Mouse (Mus musculus): ENCODE results near the gene Papss2.
A peak's percentile ranks its signal among the peaks of the same experiment; 100 is the strongest.

Gene Papss2

DNA sequence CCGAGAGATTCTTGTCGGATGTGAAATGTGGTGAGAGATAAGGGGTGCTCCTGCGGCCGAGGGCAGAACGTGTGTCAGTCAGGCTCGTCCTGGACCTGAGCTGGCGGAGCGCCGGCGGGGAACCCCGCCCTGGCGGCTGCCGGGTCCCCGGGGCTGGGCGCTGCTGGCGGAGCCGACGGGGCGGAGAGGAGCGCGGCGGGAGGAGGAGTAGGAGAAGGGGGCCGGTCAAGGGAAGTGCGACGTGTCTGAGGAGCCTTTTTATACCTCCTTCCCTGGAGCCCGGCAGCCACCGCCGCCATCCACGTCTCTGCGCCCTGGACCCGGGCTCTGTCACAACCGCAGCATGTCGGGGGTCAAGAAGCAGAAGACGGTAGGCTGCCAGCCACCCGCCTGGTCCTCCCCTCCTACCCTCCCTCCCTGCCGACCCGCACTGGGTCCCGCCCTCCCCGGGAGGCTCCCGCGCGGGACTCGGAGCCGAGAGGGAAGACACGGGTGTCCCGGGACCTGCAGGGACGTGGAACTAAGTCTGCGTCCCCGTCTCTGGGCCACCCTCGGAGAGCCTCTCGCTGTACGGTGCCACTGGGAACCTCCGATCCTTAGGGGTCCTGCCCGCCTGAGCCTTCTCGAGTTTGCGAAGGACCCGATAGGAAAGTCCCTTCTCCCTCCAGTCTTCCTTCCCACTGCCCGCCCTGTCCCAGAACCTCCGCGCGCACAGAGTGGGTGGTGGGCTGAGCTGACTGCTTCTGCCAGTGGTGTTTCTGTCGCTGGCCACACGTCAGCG, at the start of gene Papss2:
Gene Papss2, plus strand, starts transcription at position 285 of the 781 bp plus-strand sequence.
- peak; percentile 73 for ATAC-seq (ENCODE audit: low TSS enrichment)

DNA sequence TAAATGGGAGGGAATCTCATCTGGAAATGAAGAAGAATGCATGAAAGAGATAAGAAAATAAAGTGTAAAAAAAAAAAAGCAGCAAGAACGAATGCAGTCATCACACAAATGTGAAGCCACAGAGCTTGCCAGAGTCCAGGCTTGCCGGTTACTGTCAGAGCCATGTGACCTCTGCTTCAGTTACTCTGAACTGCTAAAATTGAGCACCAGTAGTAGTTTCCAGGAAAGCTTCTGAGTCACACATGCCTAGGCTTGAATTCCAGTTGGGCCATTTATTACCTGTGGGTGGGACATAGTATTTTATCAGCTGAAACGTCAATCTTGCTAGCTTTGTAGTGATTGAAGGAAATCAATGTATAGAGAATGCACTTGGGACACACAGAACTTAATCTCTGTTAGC, 48.2 kb upstream of the Papss2 start:
- no peak for ATAC-seq (ENCODE audit: low TSS enrichment)

DNA sequence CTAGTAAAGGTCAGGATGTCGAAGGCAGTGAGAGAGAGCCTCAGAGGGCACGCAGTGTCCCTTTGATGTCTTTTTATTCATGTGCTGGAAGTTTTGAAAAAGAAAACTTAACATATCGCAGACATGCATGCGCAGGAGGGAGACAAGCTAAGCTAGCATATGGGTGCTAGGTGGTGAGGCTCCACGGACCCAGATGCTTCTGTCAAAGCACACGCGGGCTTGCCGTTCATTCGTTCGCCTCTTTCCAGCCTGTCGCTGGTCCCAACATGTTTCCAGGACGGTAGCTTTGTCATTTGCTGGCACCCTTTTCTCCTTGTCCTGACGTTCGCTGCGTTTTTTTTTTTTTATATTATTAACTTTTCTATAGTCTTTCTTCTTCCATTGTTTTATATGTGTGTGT, 47.4 kb upstream of the Papss2 start:
- peak; percentile 69; the same call in 1 of the 2 replicates for ATAC-seq (ENCODE audit: low TSS enrichment)

- no peak for ATAC-seq (ENCODE audit: low TSS enrichment)
These were observed 45.1 kb upstream of the Papss2 start for GRCm38 (mm10) chr19:32550446-32550845.

DNA sequence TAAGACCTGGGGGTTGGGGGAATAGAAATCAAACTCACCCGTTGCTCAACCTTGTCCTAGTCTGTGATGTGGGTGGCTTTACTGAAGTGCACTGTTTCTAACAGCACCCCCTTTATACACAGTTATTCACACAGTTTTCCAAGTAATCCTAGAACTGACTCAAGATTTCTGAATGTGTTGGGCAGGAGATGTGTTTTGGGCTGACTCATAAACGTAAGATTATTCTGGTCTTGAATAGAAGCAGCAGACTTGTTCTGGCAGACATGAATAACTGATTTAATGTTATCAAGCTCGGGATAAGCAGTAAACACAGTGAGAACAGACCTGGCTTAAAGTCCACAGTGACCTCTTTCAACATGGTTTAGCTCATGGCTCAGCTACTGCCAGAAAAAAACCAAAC, 44.1 kb upstream of the Papss2 start:
- ATAC-seq (ENCODE audit: low TSS enrichment): peak; percentile 82

GRCm38 (mm10) chr19:32552106-32552505, 43.5 kb upstream of the Papss2 start:
- ATAC-seq (ENCODE audit: low TSS enrichment): no peak

GRCm38 (mm10) chr19:32553310-32553709, 42.3 kb upstream of the Papss2 start:
- ATAC-seq (ENCODE audit: low TSS enrichment): no peak

GRCm38 (mm10) chr19:32555257-32555656, 40.3 kb upstream of the Papss2 start:
- ATAC-seq (ENCODE audit: low TSS enrichment): 0 out of 2 replicates have a peak, but pooled peaks have one; percentile 27

DNA sequence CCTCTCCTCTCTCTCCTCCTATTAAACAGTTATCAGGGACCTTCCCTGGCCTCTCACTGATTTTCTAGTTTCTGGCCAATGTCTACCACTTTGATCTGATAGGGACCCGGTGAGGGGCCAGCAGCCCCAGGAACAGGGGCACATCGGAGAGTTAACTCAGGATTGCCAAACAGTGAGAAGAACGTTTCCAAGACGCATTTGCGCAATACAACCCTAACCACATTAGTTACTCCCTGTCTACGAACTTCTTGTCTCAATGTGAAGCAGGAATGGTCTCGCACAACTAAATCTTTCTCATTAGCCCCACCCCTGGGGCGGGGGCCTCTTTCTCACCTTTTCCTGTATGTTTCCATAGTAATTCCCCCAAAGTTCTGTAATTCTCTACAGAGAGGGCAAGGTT, 28.6 kb upstream of the Papss2 start:
- no peak for ATAC-seq (ENCODE audit: low TSS enrichment)

DNA sequence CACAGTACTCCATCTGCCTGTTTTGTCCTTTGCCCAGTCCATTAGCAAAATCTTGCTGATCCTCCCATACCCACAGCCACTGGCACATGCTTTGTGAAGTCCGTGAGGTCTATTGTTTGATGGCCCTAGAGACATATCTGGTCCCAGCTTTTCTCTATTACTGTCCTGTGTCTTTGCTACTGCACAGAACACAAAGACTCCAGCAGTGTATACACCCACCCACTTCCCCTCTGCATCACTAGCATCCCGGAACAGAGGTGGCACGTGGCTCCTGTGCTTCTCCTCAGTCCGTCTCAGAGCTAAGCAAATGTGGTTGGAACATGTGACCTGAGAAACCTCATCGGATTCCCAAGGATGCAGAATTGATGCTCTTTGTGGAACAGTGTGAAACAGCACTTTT, 28.1 kb upstream of the Papss2 start:
- no peak for ATAC-seq (ENCODE audit: low TSS enrichment)

DNA sequence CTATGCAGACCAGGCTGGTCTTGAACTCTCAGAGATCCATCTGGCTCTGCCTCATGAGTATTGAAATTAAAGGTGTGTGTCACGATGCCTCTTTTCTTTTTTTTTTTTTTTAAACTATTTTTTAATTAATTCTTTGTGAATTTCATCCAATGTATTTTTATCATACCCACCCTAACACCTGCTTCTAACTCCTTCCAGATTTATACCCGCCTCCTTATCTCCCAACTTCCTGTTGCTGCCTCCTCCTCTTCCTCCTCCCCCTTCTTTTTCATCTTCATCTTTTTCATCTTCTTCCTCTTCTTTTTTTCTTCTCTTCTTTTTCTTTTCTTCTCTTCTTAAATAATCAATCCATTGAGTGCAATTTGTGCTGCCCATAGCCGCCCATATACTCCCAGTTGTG, 27.1 kb upstream of the Papss2 start:
- no peak for ATAC-seq (ENCODE audit: low TSS enrichment)

DNA sequence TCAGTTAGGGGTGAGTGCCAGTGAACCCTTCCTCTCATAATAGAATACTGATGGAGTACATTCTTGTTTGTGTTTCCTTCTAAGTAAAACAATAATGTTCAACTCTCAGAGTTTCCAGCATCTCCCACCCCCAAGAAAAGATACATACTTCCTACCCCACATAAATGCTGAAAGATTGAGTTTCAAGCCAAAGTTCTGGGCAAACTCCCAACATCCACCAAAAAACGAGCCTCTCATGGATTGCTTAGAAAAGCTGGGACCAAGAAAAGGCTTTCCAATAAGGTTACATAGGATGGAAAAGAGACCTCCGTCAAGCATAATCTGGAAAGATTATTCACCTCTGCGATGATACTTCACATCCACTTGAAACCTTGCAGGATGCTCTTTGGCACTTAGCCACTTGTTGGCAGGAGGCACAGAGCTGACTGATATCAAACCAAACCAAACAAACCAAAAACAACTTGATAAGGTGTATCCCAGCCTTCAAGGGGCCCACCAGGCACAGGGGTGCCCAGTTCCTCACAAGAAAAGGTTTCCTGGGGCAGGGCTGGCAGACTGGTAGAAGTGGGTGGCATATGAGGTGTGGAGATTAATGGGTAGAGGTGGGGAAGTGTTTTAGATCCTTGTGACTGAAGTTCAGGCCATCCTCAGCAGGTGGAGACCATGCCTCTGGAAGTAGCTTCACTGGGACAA, 26.5 kb upstream of the Papss2 start:
- ATAC-seq (ENCODE audit: low TSS enrichment): no peak

- ATAC-seq (ENCODE audit: low TSS enrichment): no peak
These were observed 25.9 kb upstream of the Papss2 start for GRCm38 (mm10) chr19:32569725-32570124.

DNA sequence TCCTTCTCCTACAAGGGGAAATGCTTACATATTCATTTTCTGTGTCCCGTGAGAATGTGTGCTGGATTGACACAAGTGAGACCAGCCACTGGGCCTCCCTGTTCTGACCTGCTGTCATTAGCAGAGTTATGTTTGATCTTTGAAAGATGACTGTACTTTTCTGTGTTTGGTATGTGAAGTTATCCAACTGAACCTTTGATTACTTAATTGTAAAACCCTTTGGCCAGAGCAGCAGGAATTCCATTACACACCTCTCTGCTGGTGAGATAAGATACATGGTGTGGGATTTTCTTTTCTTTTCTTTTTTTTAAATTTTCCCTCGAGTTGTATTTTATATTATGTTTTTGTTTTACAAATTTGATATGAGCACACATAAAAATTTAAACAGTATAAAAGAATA, 23.4 kb upstream of the Papss2 start:
- no peak for ATAC-seq (ENCODE audit: low TSS enrichment)

- no peak for ATAC-seq (ENCODE audit: low TSS enrichment)
These were observed 22.3 kb upstream of the Papss2 start for GRCm38 (mm10) chr19:32573259-32573658.

DNA sequence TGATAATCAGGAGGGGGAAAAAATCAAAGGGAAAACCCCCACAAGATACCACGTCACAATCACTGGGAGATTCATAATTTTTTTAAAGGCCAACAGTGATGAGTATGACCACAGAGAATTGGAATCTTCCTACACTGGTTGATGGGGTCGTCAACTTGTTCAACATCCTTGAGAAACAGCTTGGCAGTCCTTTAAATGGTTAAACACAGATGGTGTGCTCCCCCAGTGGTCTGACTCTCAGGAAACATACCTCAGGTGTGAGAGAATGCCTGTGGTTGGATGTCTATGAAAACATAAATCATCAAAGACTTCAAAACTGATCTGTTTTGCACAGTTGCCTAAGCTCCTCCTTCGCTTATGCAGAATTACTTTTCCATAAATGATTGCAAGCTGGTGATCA, 20.7 kb upstream of the Papss2 start:
- ATAC-seq (ENCODE audit: low TSS enrichment): no peak

DNA sequence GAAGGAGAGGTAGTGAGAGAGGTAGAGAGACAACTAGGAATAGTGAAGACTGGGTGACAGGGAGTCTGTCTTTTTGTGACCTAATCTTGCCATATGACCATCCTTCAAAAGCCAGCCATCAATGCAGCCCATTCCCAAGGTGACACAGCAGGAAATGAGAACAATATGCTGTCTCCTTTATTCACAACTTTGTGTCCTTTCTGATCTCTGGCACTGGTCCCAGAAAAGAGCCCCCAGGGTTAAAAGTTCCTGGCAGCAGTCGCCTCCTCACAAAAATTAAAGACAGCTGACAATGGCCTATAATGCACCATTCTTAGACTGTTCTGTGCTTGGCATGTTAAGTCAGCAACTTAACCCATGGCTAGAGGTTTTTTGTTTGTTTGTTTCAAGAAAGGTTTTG, 17.8 kb upstream of the Papss2 start:
- no peak for ATAC-seq (ENCODE audit: low TSS enrichment)

- ATAC-seq (ENCODE audit: low TSS enrichment): no peak
These were observed 12.4 kb upstream of the Papss2 start for GRCm38 (mm10) chr19:32583091-32583766.

- ATAC-seq (ENCODE audit: low TSS enrichment): no peak
These were observed 7.9 kb upstream of the Papss2 start for GRCm38 (mm10) chr19:32587727-32588126.

- ATAC-seq (ENCODE audit: low TSS enrichment): no peak
These were observed 2.8 kb upstream of the Papss2 start for GRCm38 (mm10) chr19:32592749-32593148.

DNA sequence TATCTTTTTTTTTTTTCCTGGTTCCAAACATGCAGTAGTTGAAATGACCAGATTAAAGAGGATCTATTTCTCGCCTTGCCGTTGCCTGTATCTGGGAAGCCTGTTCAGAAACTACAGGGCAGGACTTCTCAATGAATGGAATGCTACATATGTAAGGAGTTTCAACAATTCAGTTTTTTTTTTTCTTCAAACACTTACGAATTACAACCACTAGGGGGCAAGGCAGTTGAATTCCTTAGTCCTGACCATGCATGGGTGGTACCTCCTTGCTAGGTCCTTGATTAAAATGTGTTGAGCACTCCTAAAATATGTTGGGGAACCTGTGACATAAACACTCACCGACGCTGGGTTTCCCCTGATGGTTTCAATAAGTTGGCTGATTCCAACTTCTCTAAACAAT, 1.7 kb upstream of the Papss2 start:
- no peak for ATAC-seq (ENCODE audit: low TSS enrichment)

- no peak for ATAC-seq (ENCODE audit: low TSS enrichment)
These were observed 472 bp upstream of the Papss2 start for GRCm38 (mm10) chr19:32595131-32595505.

DNA sequence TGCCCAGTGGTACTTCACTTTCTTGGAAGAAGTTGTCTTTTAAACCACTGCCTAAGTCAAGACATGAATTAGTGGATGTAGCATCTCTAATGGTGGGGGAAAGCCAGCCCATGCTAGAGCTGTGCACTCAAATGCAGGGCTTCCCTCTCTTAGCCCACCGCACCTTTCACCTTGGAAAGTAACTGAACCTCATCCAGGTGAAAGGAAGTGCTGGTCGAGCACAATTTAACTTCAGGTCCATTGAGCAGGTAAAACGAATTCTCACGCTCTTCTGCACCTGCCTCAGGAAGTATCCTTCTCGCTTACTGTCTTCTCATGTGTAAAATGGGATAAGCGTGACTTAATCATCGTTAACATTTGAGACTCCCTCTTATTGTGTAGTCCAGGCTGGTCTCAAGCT, 3.4 kb downstream of the Papss2 start:
- ATAC-seq (ENCODE audit: low TSS enrichment): no peak
